Mouse (Mus musculus) frontal cortex, postnatal 10 days (tissue): ENCODE measurements around the gene Tbc1d8.

Experiments
- DNase-seq, 2 experiments: peaks; one replicate each; pipeline ENCODE4 v3.0.0; 2022; ENCODE audit warnings: low spot score in 2 of 2, mixed read lengths in 1 of 2

The Tbc1d8 gene

DNA sequence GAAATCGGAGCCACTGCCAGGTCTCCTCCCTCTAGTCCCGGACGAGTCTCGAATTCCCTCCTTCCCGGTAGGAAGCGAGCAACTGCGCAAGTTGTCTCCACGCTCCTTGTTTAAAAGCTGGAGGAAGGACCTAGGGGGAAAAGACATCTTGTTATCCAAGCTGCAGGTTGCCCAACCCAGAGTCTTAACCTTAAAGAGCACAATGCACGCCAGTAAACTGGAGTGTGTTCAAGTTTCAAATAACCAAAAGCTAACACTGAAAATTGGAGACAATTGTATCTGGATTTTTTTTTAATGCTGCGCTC is 293 bp upstream of the Tbc1d8 start:
- no peak for DNase-seq

- DNase-seq, result no peak
Observed at GRCm38 (mm10) chr1:39477064-39477463, 1.5 kb downstream of the Tbc1d8 start.

- DNase-seq, result no peak
Observed at GRCm38 (mm10) chr1:39476341-39476740, 2.2 kb downstream of the Tbc1d8 start.

DNA sequence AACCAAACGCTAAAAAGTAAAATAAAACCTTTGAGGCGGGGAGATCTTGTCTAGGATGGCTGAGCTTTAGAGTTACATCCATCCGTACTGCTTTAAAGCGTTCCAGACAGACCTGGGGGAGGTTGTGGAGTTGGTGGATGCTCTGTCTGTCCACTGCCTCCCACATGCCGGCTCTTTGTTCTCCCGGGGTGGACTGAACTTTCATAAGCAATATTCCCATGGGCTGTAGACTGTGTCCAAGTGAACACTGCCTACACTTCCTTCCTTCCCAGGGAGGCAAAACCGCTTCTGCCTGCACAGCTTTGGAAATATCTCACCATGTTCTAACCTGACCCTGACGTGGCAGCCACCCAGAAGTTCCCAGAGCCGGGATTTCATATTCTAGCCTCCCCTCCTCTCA is 4.0 kb downstream of the Tbc1d8 start:
- DNase-seq, result no peak

DNA sequence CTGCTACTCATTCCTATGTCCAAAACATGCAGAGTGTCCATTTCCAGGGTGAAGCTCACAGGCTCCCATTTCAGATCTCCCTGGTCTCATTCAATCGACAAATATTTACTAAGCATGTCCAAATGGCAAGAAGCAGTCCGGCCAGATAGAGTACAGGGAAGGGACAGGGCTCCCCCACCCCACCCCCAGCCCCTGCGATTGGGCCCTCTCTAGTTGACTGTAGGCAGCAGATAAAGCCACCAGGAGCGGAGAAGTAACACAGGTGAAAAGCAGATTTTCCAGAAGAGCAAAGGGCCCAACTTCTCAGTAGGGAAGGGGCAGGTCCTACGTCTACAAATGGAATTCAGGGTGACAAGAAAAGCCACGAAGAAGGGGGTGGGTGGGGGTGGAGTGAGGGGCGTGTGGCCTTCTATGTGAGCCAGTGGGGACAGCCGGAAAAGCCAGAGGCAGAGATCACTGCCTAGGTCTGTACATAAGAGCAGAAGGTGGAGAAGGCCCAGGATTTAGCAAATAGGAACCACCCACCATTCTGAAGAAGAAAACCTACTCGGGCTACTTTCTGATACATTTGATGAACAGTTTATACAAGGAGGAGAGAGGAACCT is 7.2 kb downstream of the Tbc1d8 start:
- no peak for DNase-seq

DNA sequence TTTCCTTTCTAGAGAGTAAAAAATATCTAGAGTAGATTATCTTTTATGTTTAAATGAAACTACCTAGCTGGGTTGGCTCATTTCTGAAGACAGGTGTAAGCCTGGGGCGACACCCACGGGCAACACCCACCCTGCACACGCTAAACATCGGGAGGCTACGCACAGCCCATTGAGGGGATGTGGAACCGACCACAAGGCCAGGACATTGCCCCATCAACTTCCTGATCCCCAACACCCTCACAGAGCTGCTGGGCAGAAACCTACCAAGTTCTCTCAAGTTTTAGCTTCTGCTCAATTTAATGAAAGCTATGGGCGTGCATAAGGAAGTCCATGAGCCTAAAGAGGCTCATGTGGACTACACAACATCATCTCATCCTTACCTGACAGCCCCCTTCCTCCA is 9.6 kb downstream of the Tbc1d8 start:
- DNase-seq, result no peak

DNA sequence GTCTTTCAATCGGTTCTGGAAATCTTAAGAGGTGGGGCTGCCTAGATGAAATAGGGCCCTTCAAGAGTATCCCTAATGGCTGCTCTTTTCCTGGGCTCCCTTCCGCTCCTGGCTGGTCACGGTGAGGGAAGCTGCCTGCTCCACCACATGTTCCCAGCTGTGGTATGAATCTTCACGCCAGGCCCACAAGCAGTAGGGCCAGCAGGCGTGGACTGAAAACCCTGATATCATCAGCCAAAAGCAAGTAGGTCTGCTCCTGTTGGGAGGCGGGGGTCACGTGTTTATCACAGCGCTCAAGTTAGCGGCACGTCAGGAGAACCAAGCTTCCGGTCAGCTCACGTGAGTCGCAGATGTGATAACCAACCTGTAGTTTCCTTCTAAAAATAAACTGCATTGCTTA is 12.0 kb downstream of the Tbc1d8 start:
- DNase-seq, result no peak

DNA sequence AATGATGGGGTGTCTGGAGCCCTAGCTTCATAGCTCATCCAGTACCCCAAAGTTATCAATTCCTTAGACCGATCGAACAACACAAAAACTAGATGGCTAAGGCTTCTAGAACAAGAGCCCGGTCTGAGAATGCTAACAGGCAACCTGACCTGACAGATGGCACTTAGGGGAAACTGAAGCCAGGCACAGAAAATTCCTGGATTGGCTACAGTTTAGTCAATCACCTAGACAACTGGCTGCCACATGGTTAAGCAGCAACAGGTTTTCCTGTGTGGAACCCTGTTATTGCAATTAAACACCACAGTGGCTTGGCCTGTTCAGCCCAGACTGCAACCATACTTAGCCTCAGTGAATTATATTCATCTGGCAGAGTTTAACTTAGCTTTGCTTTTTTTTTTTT is 13.8 kb downstream of the Tbc1d8 start:
- no peak for DNase-seq

GRCm38 (mm10) chr1:39462937-39463444 is 15.6 kb downstream of the Tbc1d8 start:
- no peak for DNase-seq

GRCm38 (mm10) chr1:39462036-39462435 is 16.5 kb downstream of the Tbc1d8 start:
- DNase-seq, result no peak

DNA sequence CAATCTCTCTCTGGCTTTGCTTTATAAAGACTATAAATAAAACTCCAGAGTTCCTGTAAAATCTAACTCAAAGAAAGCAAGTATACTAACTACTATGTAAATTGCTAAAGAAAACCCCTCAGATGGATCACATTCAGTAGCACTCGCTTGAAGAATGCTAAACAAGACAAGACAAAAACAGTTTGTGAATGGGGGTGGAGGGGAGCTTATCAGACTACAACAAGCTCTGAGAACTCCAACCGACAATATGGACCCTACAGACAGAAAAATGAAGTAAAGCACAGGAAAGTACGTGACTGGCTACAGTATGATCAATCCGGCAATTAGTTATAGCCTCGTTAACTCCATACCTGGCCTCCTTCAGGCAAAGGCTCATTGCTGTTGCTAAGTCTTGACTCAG is 18.1 kb downstream of the Tbc1d8 start:
- DNase-seq, result no peak

- DNase-seq, result no peak
Observed at GRCm38 (mm10) chr1:39457887-39458874, 20.4 kb downstream of the Tbc1d8 start.

GRCm38 (mm10) chr1:39456421-39456853 is 22.1 kb downstream of the Tbc1d8 start:
- no peak for DNase-seq

DNA sequence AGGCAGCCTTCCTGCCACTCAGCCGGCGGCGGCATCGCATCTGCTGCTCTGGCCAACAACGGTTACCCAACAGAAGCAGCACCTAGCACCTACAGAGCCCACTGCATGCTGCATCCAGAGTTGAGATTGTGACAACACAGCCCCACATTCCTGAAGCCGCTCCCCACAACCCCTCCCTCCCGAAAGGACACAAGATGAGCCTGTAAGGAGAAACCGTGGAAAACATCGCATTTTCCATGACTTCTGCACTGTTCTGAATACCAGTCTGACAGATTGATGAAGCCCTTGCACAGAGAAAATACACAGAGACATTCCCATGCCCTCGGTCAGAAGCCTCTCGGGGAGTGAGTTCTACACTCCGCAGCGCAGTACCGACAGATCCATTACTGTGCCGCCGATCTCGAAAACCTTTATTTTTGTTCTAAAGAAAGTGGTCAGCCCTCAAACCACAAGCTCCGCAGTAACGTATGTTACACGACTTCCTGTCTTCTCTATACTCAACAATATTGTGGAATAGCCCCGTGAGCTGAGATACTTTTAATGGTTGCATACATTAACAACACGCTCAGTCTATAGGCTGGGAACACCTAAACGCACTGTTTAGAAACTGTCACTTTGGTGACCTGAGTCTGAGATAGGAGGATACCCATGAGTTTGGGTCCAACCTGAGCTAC is 23.1 kb downstream of the Tbc1d8 start:
- no peak for DNase-seq

GRCm38 (mm10) chr1:39454783-39455175 is 23.8 kb downstream of the Tbc1d8 start:
- DNase-seq, result no peak

GRCm38 (mm10) chr1:39454108-39454782 is 24.3 kb downstream of the Tbc1d8 start:
- DNase-seq, result no peak

DNA sequence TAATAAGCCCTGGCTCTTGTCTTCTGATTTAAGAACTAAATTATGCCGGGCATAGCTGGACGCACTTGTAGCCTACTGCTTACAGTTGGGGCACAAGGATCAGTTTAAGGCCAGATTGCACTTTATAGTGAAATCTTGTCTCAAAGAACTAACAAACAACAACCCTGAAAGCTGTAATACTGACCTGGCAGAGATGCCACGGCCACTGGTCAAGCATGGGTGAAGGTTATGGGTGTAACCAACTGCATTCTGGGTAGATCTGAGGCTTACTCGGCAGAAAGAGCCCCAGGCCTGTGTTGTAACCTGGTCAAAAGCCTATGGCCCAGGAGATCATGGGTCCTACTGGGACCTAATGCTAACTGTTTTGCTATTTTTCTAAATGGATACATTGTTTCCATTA is 26.4 kb downstream of the Tbc1d8 start:
- DNase-seq, result no peak

GRCm38 (mm10) chr1:39450069-39450728 is 28.4 kb downstream of the Tbc1d8 start:
- no peak for DNase-seq

DNA sequence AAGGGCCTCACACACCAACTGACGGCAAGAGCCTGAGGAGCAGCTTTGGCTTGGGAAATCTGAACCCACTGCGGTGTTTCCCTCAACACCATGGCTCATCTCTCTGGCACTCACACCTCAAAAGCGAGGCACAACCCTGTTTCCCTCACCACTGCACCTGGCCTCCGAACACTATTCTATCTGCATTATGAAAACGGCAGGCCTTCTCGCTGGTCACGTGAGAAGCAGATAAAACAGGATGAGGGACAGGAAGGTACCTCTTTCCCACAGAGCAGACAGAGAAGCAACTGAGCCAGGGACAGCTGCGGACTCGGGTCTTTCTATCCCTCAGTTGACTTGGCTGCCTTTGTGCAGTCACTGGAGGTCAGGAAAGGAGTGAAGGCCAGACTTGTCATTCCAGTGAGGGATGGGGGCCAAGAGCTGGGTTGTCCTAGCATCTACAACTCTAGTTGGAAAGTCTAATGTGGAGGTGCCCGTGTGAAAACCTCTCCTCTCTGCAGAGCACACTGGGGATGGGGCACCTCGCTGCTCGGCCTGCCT is 29.2 kb downstream of the Tbc1d8 start:
- DNase-seq, result no peak

DNA sequence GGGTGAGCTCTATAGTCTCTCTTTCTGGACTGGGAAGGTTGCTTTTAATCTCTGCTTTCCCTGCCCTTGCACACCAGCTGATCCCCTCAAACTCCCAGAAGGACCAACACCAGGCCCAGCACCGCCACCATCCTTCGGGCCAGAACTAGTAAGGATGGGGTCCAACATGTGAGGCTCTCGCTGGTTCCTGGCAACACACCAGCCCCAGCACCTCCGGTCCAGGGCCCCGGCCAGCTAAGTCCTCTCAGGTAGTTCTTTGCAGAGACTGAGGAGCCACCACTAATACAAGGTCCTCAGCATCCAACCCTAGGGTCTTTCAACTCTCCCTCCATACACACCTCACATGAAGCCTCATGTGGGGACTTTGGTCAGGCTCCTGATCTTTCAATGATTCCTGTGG is 29.7 kb downstream of the Tbc1d8 start:
- DNase-seq, result no peak

DNA sequence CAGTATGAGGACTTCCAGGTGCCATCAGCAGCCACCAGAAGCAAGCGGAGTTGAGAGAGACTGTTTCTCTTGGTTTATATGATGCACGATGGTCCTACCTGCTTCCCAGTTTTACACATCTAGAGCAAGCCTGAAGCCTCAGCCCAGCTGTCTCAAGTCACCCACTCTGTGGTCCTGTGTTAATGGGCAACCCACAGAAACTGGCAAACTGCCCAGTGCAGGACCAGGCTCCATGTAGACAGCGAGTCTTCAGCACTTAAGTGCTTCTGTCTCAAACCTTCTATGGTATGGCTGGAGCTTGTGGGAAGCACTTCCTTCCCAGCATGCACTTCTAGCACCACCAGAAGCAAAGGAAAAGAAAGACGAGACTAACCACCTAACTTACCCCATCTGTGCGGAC is 30.3 kb downstream of the Tbc1d8 start:
- no peak for DNase-seq
